Mouse (Mus musculus) spleen, postnatal 14 days (tissue): ENCODE measurements around the gene Osbp2.

Source experiments
- DNase-seq, 2 experiments: peaks; one replicate each; pipeline ENCODE4 v3.0.0; 2021 to 2022; ENCODE audit warnings: low spot score in 2 of 2

The Osbp2 gene

DNA sequence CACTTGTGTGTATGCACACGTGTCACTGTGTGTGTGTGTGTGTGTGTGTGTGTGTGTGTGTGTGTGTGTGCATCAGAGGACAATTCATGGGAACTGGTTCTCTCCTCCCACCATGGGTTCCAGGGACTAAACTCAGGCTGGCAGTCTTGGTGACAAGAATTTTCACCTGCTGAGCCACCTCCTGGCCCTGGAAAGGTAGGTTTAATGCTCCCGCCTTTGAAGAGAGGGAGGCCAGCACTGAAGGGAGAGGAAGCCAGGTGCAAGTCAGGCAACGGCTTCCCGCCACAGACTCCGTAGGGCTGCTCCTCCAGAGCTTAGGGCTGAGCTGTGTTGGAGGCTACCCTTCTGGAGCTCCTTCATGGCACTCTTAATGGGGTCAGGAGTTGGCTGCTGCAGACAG, 104.3 kb downstream of the Osbp2 start:
- DNase-seq = no peak

DNA sequence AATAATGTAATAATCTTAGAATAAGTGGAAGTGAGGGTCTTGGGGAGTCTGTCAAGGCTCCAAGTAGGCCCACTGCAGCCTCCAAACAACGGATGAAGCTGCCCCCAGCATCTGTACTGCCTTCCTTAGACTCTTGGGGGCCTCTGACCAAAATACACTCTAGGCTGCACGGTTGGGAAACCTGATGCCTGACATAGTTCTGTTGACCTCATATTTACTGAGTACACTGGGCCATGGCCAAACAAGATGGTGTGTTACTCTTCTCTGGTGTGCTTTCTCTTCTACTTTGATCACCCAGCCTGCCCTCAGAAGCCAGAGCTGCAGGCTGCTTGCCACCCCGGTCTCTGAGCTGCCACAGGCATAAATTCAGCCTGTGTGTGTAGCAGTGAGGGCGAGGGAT, 108.4 kb downstream of the Osbp2 start:
- no peak for DNase-seq

DNA sequence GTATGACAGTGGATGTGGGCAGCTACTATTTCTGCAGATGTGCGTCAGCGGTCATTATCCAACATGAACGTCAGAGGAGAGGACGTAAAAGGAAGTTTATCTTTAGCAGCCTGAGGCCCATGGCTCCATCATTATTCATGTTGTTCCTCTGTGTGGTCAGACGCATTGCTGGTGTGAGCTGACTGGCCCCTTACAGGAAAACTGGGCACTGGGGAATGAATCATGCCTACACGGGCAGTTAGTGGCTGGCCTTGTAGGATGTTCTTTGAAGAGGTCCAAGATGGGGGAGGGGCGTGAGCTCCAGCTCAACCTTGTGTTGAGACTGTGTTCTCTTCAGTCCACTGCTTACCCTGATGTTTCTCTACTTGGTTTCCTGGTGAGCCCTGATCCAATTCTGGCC, 109.0 kb downstream of the Osbp2 start:
- no peak for DNase-seq

DNA sequence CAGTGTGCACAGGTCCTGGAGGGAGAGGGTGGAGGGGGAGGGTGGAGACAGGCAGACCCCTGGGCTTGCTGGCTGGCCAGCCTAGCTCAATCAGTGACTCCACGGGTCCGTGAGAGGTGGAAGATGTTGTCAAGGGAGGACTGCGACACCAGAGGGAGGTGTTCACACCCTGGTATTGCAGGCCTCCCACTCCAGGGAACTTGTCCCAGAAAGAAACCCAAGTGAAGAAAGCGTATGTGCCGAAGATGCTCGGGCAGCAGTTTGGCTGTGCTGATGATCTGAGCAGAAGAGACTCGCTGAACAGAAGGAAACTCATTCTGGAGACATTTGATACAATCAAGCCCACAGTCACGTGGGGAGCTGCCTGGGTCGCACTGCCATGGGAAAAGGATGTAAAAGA, 109.8 kb downstream of the Osbp2 start:
- DNase-seq = no peak

DNA sequence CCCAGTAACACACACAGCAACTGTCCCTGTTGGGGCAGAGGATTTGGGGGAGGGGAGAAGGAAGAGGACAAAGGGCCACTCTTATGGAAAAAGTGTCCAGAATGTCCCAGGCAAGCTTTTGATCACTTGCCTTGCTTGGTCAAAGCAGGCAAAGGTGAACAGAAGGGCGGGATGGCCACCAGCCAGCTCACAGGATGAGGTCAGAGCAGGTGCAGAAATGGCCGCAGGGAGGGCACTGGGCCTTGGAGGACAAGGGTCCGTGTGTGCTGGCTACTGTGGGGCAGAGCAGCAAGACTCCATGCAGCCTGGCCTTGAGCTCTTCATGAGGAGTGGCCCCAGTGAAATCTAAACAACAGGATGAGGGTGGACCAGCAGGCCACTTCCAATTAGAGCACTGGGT, 110.9 kb downstream of the Osbp2 start:
- DNase-seq = no peak

DNA sequence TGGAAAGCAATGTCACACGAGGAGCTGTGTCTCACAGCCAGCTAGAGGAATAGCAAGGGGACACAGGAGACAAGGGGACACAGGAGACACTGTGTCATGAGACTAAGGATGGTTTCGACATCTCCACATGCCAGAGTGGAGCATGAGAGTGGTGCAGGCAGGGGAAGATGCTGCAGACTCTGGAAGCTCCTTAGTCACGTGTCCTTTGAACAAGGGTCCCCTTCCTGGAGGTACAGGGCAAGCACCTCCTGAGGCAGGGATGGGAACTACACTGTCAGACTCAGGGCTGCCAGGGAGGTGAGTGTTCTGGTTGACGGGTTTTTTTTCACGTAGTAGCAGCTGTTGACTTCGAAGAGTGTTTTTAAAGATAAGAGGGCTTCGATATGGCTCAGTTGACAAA, 113.9 kb downstream of the Osbp2 start:
- DNase-seq = no peak

DNA sequence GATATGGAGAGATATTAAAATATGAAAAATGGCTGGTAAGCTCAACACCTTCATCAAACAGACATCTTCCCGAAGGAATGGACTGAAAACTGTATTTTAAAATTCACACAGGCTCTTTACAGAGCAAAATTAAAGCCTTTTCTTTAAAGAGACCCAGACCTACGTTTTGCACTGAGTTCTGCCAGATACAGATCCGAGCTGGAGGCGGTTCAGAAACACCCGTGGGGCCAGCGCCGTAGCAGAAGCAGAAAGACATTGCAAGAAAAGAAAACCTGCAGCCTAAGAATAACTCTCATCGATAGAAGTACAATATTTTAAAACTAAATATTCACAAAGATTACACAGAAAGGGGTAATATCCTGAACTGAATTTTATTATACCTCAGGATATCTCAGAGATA, 121.3 kb downstream of the Osbp2 start:
- no peak for DNase-seq

DNA sequence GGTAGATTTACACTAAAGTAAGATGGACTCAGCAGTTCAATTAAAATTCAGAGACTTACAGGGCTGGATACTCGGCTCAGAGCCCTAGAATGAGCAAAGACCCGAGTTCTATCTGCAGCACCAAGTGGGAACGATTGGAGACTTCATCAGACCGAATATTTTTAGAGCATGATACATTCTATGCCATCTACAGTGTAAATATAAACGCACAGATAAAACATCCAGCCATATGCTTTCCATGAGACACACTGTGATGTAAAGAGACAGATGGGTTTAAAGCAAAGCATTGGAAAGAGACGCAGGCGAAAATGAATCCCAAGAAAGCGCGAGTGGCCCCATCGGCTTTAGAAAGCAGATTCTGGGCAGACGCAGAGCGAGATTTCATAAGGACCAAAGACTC, 122.5 kb downstream of the Osbp2 start:
- no peak for DNase-seq

DNA sequence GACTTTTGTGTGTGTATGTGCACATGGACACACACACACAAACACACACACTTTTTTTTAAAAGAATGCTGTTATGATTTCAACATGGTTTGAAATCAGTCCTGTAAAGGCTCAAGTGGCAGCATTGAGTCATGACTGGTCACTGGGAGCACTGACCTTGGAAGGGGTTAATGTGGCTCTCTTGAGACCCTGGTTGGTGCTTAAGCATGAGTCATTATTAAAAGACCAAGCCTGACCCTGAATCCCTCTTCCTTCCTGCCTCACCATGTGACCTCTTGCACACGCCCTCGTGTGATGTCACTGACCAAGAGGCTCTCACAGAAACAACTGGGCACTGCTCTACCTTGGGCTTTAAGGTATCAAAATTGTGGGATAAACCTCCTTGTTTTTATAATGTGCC, 124.9 kb downstream of the Osbp2 start:
- DNase-seq = no peak

DNA sequence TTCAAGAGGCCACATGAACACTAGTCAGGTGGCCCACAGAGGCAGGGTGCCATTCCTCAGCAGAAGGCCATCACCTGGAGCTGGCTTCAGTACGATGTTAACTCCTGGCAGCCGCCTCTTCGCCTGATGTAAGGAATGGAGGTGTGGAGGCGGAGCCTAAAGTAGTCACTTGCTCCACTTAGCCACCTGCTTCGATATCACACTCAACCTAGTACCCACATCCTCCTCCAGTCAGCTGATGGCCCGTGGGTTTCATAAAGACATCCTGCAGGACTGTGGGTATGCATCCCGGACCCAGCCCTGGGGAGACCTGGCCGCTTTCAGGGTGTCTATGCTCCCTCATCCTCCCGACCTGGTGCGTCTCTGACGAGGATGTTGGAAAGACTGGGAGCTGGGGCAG, 128.0 kb downstream of the Osbp2 start:
- DNase-seq = no peak

DNA sequence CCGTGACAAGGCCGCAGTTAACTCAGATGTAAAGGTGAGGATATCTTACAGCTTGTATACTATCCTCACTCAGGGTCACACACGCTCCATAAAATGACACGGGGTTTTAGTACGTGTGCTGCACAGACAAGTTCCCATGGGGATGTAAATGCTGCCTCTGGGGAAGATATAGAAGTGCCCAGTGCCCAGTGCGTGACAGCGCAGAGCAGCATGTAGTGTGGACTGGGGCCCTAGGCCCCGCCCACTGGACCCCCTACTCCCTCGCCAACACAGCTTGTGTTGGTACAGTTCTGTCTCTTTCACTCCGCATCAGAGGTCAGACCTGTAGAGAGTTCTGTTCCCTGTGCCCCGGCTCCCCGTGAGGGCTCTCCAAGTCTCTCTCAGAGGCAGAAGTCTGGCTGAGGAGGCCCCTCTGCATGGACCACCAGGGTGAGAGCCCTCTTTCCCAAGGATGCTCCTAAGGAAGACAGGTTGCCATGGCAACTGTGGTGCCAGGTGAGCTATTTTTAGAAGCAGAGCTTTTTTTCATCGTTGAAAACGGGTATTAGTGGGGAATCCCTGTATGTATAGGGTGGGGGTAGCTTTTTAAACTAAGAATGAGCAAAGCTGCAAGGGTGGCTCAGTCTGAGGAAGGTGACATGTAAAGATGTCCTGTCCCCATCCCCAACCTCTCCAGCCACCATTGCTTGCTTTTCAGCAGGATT, 129.6 kb downstream of the Osbp2 start:
- no peak for DNase-seq

DNA sequence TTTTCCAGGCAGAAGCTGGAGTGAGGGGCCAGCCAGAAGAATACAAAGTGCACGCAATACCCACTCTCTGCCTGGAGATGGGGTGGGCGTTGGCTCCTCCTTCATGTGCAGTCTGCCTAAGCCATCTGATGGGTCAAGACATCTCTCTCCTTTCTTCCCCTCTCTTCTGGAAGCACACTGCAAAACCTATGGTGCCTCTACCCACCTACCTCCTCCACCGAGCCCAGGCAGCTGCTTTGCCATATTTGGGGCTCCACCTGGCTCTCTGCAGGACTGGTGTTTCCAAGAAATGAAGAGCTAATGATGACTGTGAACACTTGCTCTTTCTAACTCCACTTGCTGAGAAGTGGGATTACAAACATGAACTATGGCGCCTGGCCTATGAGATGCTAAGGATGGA, 132.2 kb downstream of the Osbp2 start:
- DNase-seq = no peak

DNA sequence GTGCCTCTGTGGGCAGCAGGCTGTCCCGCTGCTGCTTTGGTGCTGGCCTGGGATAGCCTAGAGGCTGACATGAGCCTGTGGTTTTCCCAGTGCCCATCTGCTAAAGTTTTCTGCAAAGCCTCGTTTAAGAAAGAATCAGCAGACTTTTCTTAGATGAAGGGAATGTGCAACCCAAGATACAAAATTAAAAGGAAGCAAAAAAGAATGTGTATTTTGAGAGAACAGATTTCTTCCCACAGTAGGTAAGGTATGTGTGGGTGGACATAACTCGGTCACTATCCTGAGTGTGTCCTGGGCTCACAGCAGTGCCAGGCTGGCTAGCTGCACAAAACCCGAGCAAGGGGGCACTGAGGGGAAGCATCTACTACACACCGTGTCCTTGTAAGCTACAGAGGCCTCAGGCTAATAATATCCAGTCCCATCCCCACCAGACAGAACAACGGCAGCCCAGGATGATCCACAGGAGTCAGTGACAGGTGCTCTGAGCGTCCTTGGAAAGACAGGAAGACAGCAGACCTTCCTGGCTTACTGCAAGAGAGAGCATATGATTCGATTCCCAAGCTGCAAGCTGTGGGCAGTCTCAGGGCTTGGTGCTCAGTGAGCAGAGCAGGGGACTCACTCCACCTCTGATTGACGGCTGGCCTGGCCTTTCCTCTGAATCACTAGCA, 136.1 kb downstream of the Osbp2 start:
- DNase-seq = no peak

DNA sequence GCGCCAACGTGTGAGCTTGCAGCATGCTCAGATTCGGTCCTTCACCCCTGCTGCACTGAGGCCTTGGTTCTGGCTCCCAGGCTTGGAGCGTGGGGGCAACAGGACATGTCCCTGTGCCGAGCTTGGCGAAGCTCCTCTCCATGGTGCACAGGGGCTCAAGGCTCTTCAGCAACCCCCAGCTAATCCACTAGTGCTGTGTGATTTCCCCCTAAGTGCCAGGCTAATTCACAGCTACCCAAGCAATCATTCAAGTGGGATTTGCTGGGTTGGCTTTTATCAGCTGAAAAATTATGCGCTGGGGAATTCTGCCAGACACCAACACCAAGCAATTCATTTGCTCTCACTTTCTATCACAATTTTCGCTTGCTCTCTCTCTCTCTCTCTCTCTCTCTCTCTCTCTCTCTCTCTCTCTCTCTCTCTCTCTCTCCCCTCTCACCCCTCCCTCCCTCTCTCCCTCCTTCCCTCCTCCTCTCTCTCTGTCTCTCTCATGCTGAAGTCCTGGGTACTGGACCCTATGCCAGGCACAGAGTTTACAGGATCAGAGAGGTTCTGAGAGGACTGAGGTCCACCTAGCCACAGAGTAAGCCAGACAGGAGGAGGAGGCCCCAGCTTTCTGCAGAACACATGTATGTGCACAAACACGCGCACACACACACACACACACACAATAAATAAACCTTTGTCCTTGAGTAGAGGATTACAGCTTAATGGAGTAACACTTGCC, 138.2 kb downstream of the Osbp2 start:
- no peak for DNase-seq

DNA sequence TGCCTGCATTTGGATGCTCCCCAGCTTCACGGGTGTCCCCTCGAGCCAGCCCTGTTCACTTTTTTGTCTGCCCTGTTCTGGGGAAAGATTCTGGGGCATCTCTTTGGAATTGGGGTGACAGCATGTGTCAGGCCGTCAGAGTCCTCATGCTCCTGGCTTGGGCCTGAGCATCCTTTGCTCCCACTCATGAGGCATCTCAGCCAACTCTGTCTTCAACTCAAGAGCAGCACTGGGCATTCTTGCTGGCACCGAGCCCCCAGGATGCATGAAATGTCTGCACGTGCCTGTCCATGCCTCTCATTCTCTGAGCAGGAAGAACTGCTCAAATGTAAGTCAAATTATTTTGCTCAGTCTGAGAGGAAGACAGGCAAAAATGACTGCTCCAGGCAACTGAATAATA, 139.0 kb downstream of the Osbp2 start:
- DNase-seq = no peak

DNA sequence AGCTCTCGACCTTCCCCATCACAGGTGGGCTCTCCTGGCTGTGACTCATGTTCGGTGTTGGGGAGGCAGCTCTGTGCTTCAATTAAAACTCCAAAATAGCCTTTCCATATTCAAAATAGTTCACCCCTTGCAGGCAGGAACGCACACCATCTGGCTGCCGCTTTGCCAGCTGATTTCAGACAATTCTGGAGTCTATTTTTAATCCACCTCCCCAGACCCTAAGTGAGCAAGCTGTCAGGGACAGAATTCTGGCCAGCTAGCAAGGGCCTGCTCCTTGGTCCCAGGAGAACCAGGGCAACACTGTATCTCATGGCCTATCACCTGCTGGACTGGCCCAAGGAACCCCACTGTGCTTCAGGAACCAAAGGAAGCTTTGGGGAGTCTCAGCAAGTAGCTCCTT, 139.8 kb downstream of the Osbp2 start:
- no peak for DNase-seq

DNA sequence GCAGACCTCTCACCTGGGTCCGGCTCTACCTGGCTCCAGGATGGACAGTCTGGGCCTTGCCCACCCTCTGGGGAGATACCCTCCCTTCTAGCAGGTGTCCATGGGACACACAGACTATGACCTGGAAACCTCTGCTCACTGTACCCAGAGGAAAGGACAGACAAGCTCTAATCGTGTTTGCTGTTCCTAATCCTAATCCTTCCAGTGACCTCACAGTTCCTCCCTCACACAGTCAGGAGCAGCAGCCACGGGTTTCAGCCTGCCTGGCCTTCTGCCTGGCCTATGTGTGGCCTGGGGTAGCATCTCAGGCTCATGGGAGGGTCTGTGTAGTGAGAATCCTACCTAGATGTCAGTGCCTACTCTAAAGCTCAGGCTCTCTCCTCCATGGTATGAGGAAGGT, 140.8 kb downstream of the Osbp2 start:
- no peak for DNase-seq

DNA sequence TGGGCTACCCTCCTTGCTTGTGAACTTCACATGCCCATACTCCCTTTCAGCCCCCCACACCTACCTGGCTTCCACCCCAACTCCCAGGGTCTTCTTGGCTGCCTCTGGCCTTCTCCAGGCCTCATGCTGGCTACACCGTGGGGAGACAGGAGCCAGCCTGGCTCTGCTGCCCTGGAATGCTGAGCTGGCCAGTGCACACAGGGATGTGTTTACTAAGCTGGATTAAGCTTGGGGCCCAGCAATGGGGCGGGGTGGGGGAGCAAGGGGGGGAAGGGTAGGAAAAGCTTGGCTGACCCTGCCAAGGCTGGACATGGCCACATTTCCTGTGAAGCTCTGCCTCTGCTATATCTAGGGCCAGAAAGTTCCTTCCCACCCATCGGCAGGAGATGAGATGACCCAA, 141.7 kb downstream of the Osbp2 start:
- no peak for DNase-seq

DNA sequence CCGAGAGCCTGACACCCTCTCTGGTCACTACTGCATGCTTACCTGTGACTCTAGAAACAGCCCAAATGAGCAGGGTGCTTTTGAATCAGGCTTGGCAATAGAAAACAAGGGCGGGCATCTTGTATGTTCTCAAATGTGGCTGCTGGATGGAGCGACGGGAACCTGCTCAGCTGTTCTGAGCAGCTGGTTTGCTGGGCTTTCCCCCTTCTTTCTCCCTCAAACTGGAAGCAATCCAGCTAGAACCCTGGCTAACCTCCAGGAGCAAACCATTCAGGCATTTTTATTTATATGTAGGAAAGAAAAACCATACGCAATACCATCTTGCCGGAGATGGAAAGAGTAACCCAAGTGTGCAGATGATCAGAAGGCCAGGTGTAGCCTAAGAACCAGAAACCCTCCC, 147.0 kb downstream of the Osbp2 start:
- DNase-seq = no peak

DNA sequence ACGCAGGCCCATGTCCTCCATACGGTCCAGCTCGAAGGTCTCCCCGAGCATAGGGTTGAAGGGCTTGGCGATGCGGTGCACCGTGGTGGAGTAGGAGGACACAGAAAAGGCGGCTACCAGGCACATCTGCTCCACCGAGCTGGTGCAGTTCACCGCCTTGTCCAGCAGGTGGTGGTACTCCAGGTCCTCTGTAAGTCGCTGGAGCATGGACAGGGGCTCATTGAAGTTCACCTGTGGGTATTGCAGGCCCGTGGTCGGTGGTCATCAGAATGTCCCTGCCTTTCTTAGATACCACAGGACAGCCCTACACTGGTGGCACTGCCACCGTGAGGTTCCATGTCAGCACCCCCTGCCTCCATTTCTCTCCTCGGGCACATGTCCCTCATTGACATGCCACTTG, 149.2 kb downstream of the Osbp2 start:
- peak in 1 of 2 experiments; percentile 20 for DNase-seq

DNA sequence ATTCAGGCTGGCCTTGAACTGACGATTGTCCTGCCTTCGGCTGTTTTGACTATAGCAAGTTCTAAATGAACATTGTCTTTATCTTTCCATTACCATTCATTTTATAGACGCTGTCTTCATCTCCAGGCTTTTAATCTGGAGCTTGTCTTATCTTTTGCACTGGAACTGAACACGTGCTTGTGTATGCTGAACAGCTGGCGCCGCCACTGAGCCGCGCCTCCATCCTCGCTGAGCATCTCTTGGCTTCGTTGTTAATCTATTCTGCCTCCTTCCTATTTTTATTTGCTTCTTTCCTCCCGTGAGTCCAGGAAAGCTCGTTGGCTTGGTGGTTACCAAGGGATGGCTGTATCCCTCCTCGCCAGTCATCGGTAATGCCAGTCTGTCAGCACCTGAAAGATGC, 153.5 kb downstream of the Osbp2 start:
- DNase-seq = no peak

DNA sequence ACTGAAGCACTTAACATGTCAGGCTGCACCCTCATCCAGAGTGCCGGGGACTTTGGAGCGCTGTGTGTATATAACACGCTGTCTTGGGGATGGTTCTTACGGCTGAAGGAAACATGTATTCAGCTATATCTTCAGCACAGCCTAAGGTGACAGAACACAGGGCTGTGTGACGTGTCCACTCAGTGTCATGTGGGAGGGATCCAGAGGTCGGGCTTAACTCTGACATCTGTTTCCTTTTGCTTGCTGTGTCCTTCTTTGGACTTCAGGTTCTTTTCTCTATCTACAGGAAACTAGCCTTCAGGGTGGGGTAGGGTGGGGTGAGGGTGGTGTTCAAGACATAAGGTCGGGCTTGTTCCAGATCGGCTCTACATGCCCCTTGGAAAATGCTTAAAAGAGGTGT, 156.6 kb downstream of the Osbp2 start:
- DNase-seq = no peak

DNA sequence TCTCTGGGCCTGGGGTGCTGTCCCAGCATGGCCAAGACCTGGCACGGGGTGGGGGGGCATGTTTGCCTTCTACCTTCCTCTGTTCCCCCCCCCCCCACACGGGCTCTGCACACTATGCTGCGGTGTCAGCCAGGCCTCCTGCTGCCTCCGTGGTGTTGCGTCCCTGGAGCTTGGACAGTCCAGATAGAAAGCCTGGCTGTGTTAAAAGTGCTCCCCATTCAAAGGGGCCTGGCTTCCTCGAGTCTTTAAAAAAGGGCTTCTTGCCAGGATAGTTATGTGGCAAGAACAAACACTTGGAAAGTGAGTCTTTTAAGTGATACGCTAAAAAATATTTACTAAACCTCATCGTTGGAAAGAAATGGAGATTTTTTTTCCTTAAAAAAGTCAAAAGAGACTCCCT, 159.3 kb downstream of the Osbp2 start:
- no peak for DNase-seq
